Mouse (Mus musculus) heart, embryonic 10.5 days (tissue): ENCODE measurements around the gene H2al2a. TPM values are rescaled to one million over a fixed set of nuclear protein-coding genes. Genes with fewer than 3 reads are reported as not detected.

Source experiments
- DNase-seq: peaks from one replicate; pipeline ENCODE4 v3.0.0-alpha.2; 2017; ENCODE audit warnings: low spot score
- H3K27ac ChIP-seq: fragments of 300-500 bp; sonication (generic); 2 replicates; pipeline ENCODE4 v1.5.1; 2016; ENCODE audit warnings: mild to moderate bottlenecking
- H3K27me3 ChIP-seq: fragments of 300-500 bp; sonication (generic); 2 replicates; pipeline ENCODE4 v1.6.1; 2016; ENCODE audit warnings: mild to moderate bottlenecking; ENCODE audit not compliant: poor library complexity, insufficient read depth, severe bottlenecking
- H3K36me3 ChIP-seq: fragments of 300-500 bp; sonication (generic); 2 replicates; pipeline ENCODE4 v1.6.1; 2016; ENCODE audit warnings: mild to moderate bottlenecking, moderate library complexity
- H3K4me1 ChIP-seq: fragments of 300-500 bp; sonication (generic); 2 replicates; pipeline ENCODE4 v1.6.1; 2016; ENCODE audit warnings: mild to moderate bottlenecking
- H3K4me3 ChIP-seq: fragments of 300-500 bp; sonication (generic); 2 replicates; pipeline ENCODE4 v1.5.1; 2016; ENCODE audit warnings: mild to moderate bottlenecking, moderate library complexity
- H3K9me3 ChIP-seq: fragments of 300-500 bp; sonication (generic); 2 replicates; pipeline ENCODE4 v1.6.1; 2016; ENCODE audit warnings: mild to moderate bottlenecking, moderate library complexity
- whole genome bisulfite sequencing: fragments of 180-500 bp; shearing (Covaris S2); methylation state at CpG from one replicate; pipeline ENCODE4 v1.1.7; 2016; 5-methylcytosine and 5-hydroxymethylcytosine counted together
- polyA plus RNA-seq: library from polyadenylated mRNA; unstranded; fragments of >200 nt; fragmentation: Nextera tagmentation; extraction: Ambion mirVana; gene quantifications from 2 replicates; pipeline ENCODE4 v1.2.1, GENCODE M21; 2016

The H2al2a gene
- polyA plus RNA-seq = not detected in 2 replicates

- no peaks in the 10 kb centered on the region for H3K27me3 ChIP-seq
- no peaks in the 10 kb centered on the region for H3K36me3 ChIP-seq
Observed at GRCm38 (mm10) chr2:17996858-17997257, at the start of gene H2al2a. Gene H2al2a, minus strand, starts transcription at chr2:17996958.

GRCm38 (mm10) chr2:18046186-18046585 is 49.4 kb upstream of the H2al2a start:
- H3K27me3 ChIP-seq = no peaks in the 10 kb centered on the region
- no peak for DNase-seq
- peak overlapping the region; percentile 98 for H3K4me3 ChIP-seq
- WGBS = 0% methylated on average over 4 of the region's 4 CpGs
- H3K4me1 ChIP-seq = peaks cover 36% of the 10 kb centered on the region
- H3K36me3 ChIP-seq = no peaks in the 10 kb centered on the region
- no peaks in the 10 kb centered on the region for H3K9me3 ChIP-seq
- H3K27ac ChIP-seq = peak overlapping the region; percentile 100

More at GRCm38 (mm10) chr2:17996858-17997257, at the start of gene H2al2a:
- no peak for DNase-seq
- no peak within 1 kb of the TSS for H3K4me3 ChIP-seq
- H3K9me3 ChIP-seq = no peaks in the 10 kb centered on the region
- 0 out of 2 replicates have a peak, but pooled peaks cover under 1% of the 10 kb centered on the region for H3K4me1 ChIP-seq
- H3K27ac ChIP-seq = no peak within 1 kb of the TSS

GRCm38 (mm10) chr2:18045781-18046181 is 49.0 kb upstream of the H2al2a start:
- no peak for DNase-seq
- 17% methylated on average over 6 of the region's 6 CpGs for WGBS
- Histone ChIP-seq H3K4me3 (peak overlapping the region; percentile 98), H3K27ac (peak overlapping the region; percentile 100), H3K9me3 (no peaks in the 10 kb centered on the region), H3K4me1 (peaks cover 38% of the 10 kb centered on the region), H3K36me3 (no peaks in the 10 kb centered on the region), H3K27me3 (no peaks in the 10 kb centered on the region)

- peaks cover 43% of the 10 kb centered on the region for H3K4me1 ChIP-seq
- peak overlapping the region; percentile 98 for H3K4me3 ChIP-seq
- WGBS = 11% methylated on average over 7 of the region's 7 CpGs
- H3K36me3 ChIP-seq = no peaks in the 10 kb centered on the region
- no peaks in the 10 kb centered on the region for H3K9me3 ChIP-seq
- no peak for DNase-seq
- H3K27me3 ChIP-seq = no peaks in the 10 kb centered on the region
- peak overlapping the region; percentile 100 for H3K27ac ChIP-seq
Observed at GRCm38 (mm10) chr2:18045143-18045780, 48.5 kb upstream of the H2al2a start.

- peak overlapping the region; percentile 100 for H3K27ac ChIP-seq
- H3K4me1 ChIP-seq = peaks cover 67% of the 10 kb centered on the region
- H3K36me3 ChIP-seq = no peaks in the 10 kb centered on the region
- no peaks in the 10 kb centered on the region for H3K9me3 ChIP-seq
- 8% methylated on average over 14 of the region's 14 CpGs for WGBS
- no peaks in the 10 kb centered on the region for H3K27me3 ChIP-seq
- peak overlapping the region; percentile 60 for H3K4me3 ChIP-seq
- DNase-seq = peak; percentile 80
Observed at GRCm38 (mm10) chr2:18041199-18041885, 44.6 kb upstream of the H2al2a start.

- H3K4me1 ChIP-seq = peaks cover 67% of the 10 kb centered on the region
- H3K27me3 ChIP-seq = no peaks in the 10 kb centered on the region
- H3K9me3 ChIP-seq = no peaks in the 10 kb centered on the region
- no peaks in the 10 kb centered on the region for H3K36me3 ChIP-seq
- H3K4me3 ChIP-seq = peak overlapping the region; percentile 60
- peak; percentile 78 for DNase-seq
- whole genome bisulfite sequencing = 24% methylated on average over 27 of the region's 27 CpGs
- peak overlapping the region; percentile 100 for H3K27ac ChIP-seq
Observed at GRCm38 (mm10) chr2:18040347-18041160, 43.8 kb upstream of the H2al2a start.

- H3K36me3 ChIP-seq = no peaks in the 10 kb centered on the region
- peak; percentile 76 for DNase-seq
- peak overlapping the region; percentile 60 for H3K4me3 ChIP-seq
- H3K27ac ChIP-seq = peak overlapping the region; percentile 100
- no peaks in the 10 kb centered on the region for H3K9me3 ChIP-seq
- H3K4me1 ChIP-seq = peaks cover 67% of the 10 kb centered on the region
- WGBS = 5% methylated on average over 46 of the region's 46 CpGs
- H3K27me3 ChIP-seq = no peaks in the 10 kb centered on the region
Observed at GRCm38 (mm10) chr2:18039566-18040290, 43.0 kb upstream of the H2al2a start.

- no peaks in the 10 kb centered on the region for H3K9me3 ChIP-seq
- no peaks in the 10 kb centered on the region for H3K36me3 ChIP-seq
- H3K27ac ChIP-seq = peak overlapping the region; percentile 100
- 38% methylated on average over 10 of the region's 10 CpGs for WGBS
- peaks cover 64% of the 10 kb centered on the region for H3K4me1 ChIP-seq
- DNase-seq = peak; percentile 76
- peak overlapping the region; percentile 60 for H3K4me3 ChIP-seq
- no peaks in the 10 kb centered on the region for H3K27me3 ChIP-seq
Observed at GRCm38 (mm10) chr2:18038895-18039371, 42.2 kb upstream of the H2al2a start.

GRCm38 (mm10) chr2:18038141-18038752 is 41.5 kb upstream of the H2al2a start:
- Histone ChIP-seq H3K4me1 (peaks cover 68% of the 10 kb centered on the region), H3K4me3 (no peak overlapping the region), H3K9me3 (no peaks in the 10 kb centered on the region), H3K27ac (peak overlapping the region; percentile 100), H3K36me3 (no peaks in the 10 kb centered on the region), H3K27me3 (no peaks in the 10 kb centered on the region)
- no peak for DNase-seq
- 44% methylated on average over 3 of the region's 3 CpGs for WGBS

GRCm38 (mm10) chr2:18037491-18037890 is 40.7 kb upstream of the H2al2a start, which contains the start of gene A930004D18Rik:
Gene A930004D18Rik, minus strand, starts transcription at chr2:18037737.
- DNase-seq = no peak
- peaks cover 68% of the 10 kb centered on the region for H3K4me1 ChIP-seq
- H3K36me3 ChIP-seq = no peaks in the 10 kb centered on the region
- H3K27ac ChIP-seq = peak within 1 kb of the TSS; percentile 100
- no peaks in the 10 kb centered on the region for H3K9me3 ChIP-seq
- H3K27me3 ChIP-seq = no peaks in the 10 kb centered on the region
- H3K4me3 ChIP-seq = no peak within 1 kb of the TSS
- 20% methylated on average over 2 of the region's 2 CpGs for WGBS

- Histone ChIP-seq H3K36me3 (no peaks in the 10 kb centered on the region), H3K4me3 (no peak overlapping the region), H3K27me3 (no peaks in the 10 kb centered on the region), H3K27ac (0 out of 2 replicates have a peak overlapping the region, but pooled peaks have one; percentile 93), H3K9me3 (no peaks in the 10 kb centered on the region), H3K4me1 (peaks cover 60% of the 10 kb centered on the region)
- 77% methylated on average over 10 of the region's 10 CpGs for WGBS
- peak; percentile 33 for DNase-seq
Observed at GRCm38 (mm10) chr2:18034371-18035250, 37.9 kb upstream of the H2al2a start.
